Mouse (Mus musculus) heart, embryonic 13.5 days (tissue): ENCODE data around the gene Mthfd1. TPM values are rescaled to one million over a fixed set of nuclear protein-coding genes. Genes with fewer than 3 reads are reported as not detected.

Experiments used
- ATAC-seq: fragments of 200-750 bp; cut with Nextera tagmentation; 2 replicates; pipeline ENCODE4 v1.8.0; 2017; ENCODE audit warnings: moderate TSS enrichment; ENCODE audit not compliant: insufficient number of reproducible peaks, low FRiP score, low TSS enrichment; ENCODE audit errors: extremely low read depth
- H3K27ac ChIP-seq: fragments of 300-500 bp; sonication (generic); replicated peaks from 2 replicates; pipeline ENCODE4 v1.5.1; 2015; ENCODE audit warnings: moderate library complexity, mild to moderate bottlenecking, inconsistent platforms
- H3K27me3 ChIP-seq: fragments of 300-500 bp; sonication (generic); replicated peaks from 2 replicates; pipeline ENCODE4 v1.6.1; 2015; ENCODE audit warnings: mild to moderate bottlenecking, inconsistent platforms
- H3K36me3 ChIP-seq: fragments of 300-500 bp; sonication (generic); 2 replicates; pipeline ENCODE4 v1.6.1; 2015; ENCODE audit warnings: mild to moderate bottlenecking, inconsistent platforms
- H3K4me1 ChIP-seq: fragments of 300-500 bp; sonication (generic); 2 replicates; pipeline ENCODE4 v1.6.1; 2015; ENCODE audit warnings: inconsistent platforms
- H3K4me2 ChIP-seq: fragments of 300-500 bp; sonication (generic); 2 replicates; pipeline ENCODE4 v1.6.1; 2015; ENCODE audit warnings: inconsistent platforms, mild to moderate bottlenecking, moderate library complexity
- H3K4me3 ChIP-seq: fragments of 300-500 bp; sonication (generic); 2 replicates; pipeline ENCODE4 v1.5.1; 2015; ENCODE audit warnings: moderate library complexity, mild to moderate bottlenecking, inconsistent platforms
- H3K9ac ChIP-seq: fragments of 300-500 bp; sonication (generic); 2 replicates; pipeline ENCODE4 v1.6.1; 2015; ENCODE audit warnings: inconsistent platforms, mild to moderate bottlenecking, moderate library complexity
- H3K9me3 ChIP-seq: fragments of 300-500 bp; sonication (generic); 2 replicates; pipeline ENCODE4 v1.6.1; 2016; ENCODE audit warnings: inconsistent platforms
- WGBS: fragments of 180-500 bp; shearing (Covaris S2); methylation state at CpG from one replicate; pipeline ENCODE4 v1.1.7; 2015; ENCODE audit warnings: mixed read lengths; 5-methylcytosine and 5-hydroxymethylcytosine counted together
- polyA plus RNA-seq: library from polyadenylated mRNA; unstranded; fragments of >200 nt; fragmentation: Nextera tagmentation; extraction: Ambion mirVana; gene quantifications from 2 replicates; pipeline ENCODE4 v1.2.1, GENCODE M21; 2015

Gene Mthfd1
- polyA plus RNA-seq, 1 experiment from 2014 or later: 40.1 TPM

GRCm38 (mm10) chr12:76362303-76362676 lies 107.2 kb downstream of the Mthfd1 start:
- WGBS: 73% methylated on average over 9 of the region's 9 CpGs
- ATAC-seq: no peak

GRCm38 (mm10) chr12:76366276-76366675 lies 111.2 kb downstream of the Mthfd1 start:
- H3K4me1 ChIP-seq: peaks cover 53% of the 10 kb centered on the region
- H3K27ac ChIP-seq: no peak overlapping the region
- 80% methylated on average over 3 of the region's 3 CpGs for WGBS
- H3K9ac ChIP-seq: peak overlapping the region; percentile 37; the same call in 1 of the 2 replicates
- peaks cover 6% of the 10 kb centered on the region for H3K36me3 ChIP-seq
- H3K4me2 ChIP-seq: no peak overlapping the region
- no peak for ATAC-seq
- no peaks in the 10 kb centered on the region for H3K9me3 ChIP-seq
- no peaks in the 10 kb centered on the region for H3K27me3 ChIP-seq
- no peak overlapping the region for H3K4me3 ChIP-seq

More at GRCm38 (mm10) chr12:76362303-76362676, 107.2 kb downstream of the Mthfd1 start:
- peaks cover 38% of the 10 kb centered on the region for H3K4me1 ChIP-seq
- no peak overlapping the region for H3K4me2 ChIP-seq
- no peak overlapping the region for H3K27ac ChIP-seq
- no peaks in the 10 kb centered on the region for H3K9me3 ChIP-seq
- no peaks in the 10 kb centered on the region for H3K27me3 ChIP-seq
- peaks cover 12% of the 10 kb centered on the region for H3K36me3 ChIP-seq
- no peak overlapping the region for H3K4me3 ChIP-seq
- H3K9ac ChIP-seq: no peak overlapping the region

- H3K27ac ChIP-seq: peak overlapping the region; percentile 100
- no peaks in the 10 kb centered on the region for H3K27me3 ChIP-seq
- peaks cover 52% of the 10 kb centered on the region for H3K4me1 ChIP-seq
- H3K9ac ChIP-seq: peak overlapping the region; percentile 99
- peak overlapping the region; percentile 96 for H3K4me3 ChIP-seq
- H3K4me2 ChIP-seq: peak overlapping the region; percentile 95
- 19% methylated on average over 14 of the region's 14 CpGs for WGBS
- ATAC-seq: no peak
- no peaks in the 10 kb centered on the region for H3K9me3 ChIP-seq
- peaks cover 6% of the 10 kb centered on the region for H3K36me3 ChIP-seq
Observed at GRCm38 (mm10) chr12:76367096-76367995, 112.2 kb downstream of the Mthfd1 start.

- Histone ChIP-seq H3K9ac (peak overlapping the region; percentile 99), H3K4me1 (peaks cover 54% of the 10 kb centered on the region), H3K27me3 (no peaks in the 10 kb centered on the region), H3K4me3 (peak overlapping the region; percentile 96), H3K27ac (peak overlapping the region; percentile 100), H3K9me3 (no peaks in the 10 kb centered on the region), H3K36me3 (peaks cover 9% of the 10 kb centered on the region), H3K4me2 (peak overlapping the region; percentile 95)
- WGBS: 9% methylated on average over 9 of the region's 9 CpGs
- no peak for ATAC-seq
Observed at GRCm38 (mm10) chr12:76368201-76368789, 113.2 kb downstream of the Mthfd1 start.

GRCm38 (mm10) chr12:76368790-76369205 lies 113.7 kb downstream of the Mthfd1 start:
- no peaks in the 10 kb centered on the region for H3K9me3 ChIP-seq
- peaks cover 57% of the 10 kb centered on the region for H3K4me1 ChIP-seq
- peak overlapping the region; percentile 96 for H3K4me3 ChIP-seq
- ATAC-seq: peak; percentile 15; the same call in 1 of the 2 replicates
- no peaks in the 10 kb centered on the region for H3K27me3 ChIP-seq
- H3K9ac ChIP-seq: peak overlapping the region; percentile 99
- peak overlapping the region; percentile 95 for H3K4me2 ChIP-seq
- under 1% methylated on average over 18 of the region's 26 CpGs for WGBS
- H3K27ac ChIP-seq: peak overlapping the region; percentile 100
- H3K36me3 ChIP-seq: peaks cover 9% of the 10 kb centered on the region

Other genes with a start within 250 kb of the Mthfd1 start
- gene Esr2, start 78.0 kb upstream of the Mthfd1 start, polyA plus RNA-seq: 0.32 and 0.42 TPM in 2 replicates
- 0.22 and 0.35 TPM in 2 replicates for gene Tex21, start 8.6 kb upstream of the Mthfd1 start, polyA plus RNA-seq
- 4.0 and 4.4 TPM in 2 replicates for gene Akap5, start 69.6 kb downstream of the Mthfd1 start, polyA plus RNA-seq
- 11.8 and 13.2 TPM in 2 replicates for gene Zbtb25, start 114.3 kb downstream of the Mthfd1 start, polyA plus RNA-seq
- gene Zbtb1, start 115.0 kb downstream of the Mthfd1 start, polyA plus RNA-seq: 6.3 and 6.4 TPM in 2 replicates
- 15.1 and 15.5 TPM in 2 replicates for gene Hspa2, start 148.9 kb downstream of the Mthfd1 start, polyA plus RNA-seq
- 2.0 and 3.1 TPM in 2 replicates for gene Ppp1r36, start 162.2 kb downstream of the Mthfd1 start, polyA plus RNA-seq